Mouse (Mus musculus) adrenal gland, postnatal 36 days (tissue): Measurements from ENCODE around the gene Hebp2. TPM values are rescaled to one million over a fixed set of nuclear protein-coding genes. Genes with fewer than 3 reads are reported as not detected.
A peak's percentile ranks its signal among the peaks of the same experiment; 100 is the strongest.

Experiments
- DNase-seq, 2 experiments: peaks; one replicate each; pipeline ENCODE4 v3.0.0; 2021; ENCODE audit warnings: mixed read lengths in 1 of 2
- total RNA-seq, 2 experiments: library from RNA; stranded (reverse); gene quantifications; 2 replicates each; pipeline ENCODE4 v1.2.3; 2021

The Hebp2 gene
- total RNA-seq, 2 experiments from 2014 or later = 3.6 to 4.5 TPM

DNA sequence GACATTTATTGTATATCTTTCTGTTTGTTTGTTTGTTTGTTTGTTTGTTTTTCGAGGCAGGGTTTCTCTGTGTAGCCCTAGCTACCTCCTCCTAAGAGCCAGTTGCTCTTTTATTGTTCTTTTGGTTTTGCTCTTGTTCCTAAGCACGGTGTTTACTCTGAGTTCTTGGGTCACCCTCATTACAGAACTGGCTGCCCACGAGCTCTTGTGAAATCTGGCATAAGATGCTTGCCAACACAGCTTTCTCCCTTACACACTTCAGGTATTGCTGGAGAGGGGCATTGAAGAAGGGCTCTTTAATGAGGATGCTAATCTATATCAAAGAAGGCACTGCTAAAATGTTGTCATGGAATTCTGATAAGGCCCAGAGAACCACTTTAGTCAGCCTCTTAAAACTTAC, 35.2 kb downstream of the Hebp2 start:
- no peak for DNase-seq

DNA sequence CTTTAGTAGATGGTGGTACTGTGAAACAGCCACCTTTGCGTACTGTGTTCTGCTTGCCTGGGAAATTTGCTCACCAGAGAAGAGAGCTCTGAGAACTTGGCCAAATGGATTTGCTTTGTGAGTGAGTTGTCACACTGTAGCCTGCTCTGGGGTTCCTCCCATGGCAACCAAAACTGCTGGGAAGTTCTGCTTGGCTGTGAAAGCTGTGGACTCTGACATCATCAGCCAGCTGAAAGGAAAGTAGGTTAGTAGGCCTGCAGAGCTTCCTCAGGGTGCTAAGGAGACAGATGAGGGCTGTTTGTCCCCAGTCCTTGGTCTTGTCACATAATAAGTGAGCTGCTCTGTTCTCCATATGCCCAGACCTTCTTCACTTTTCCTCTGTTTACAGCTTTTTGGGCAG, 37.3 kb downstream of the Hebp2 start:
- DNase-seq = peak; percentile 53 to 54

DNA sequence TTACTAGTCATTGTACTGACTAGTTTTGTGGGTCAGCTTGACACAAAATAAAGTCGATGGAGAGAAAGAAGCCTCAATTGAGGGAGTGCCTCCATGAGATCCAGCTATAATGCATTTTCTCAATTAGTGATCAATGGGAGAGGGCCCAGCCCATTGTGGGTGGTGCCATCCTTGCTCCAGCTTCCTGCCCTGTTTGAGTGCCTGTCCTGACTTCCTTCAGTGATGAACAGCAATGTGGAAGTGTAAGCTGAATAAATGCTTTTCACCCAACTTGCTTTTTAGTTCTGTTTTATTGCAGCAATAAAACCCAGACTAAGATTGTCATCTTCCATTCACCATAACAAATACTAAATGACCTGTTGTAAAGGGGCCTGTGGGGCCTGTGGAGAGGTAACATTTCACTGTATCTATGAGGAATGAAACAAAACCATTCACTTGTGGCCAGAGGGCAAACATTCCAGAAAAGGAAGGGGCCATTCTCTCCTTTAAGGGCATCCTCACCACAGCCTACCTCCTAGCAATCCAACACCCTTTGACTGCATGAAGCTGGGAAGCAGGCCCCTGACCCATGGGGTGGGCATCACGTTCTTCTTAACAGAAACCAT, 37.9 kb downstream of the Hebp2 start:
- no peak for DNase-seq

DNA sequence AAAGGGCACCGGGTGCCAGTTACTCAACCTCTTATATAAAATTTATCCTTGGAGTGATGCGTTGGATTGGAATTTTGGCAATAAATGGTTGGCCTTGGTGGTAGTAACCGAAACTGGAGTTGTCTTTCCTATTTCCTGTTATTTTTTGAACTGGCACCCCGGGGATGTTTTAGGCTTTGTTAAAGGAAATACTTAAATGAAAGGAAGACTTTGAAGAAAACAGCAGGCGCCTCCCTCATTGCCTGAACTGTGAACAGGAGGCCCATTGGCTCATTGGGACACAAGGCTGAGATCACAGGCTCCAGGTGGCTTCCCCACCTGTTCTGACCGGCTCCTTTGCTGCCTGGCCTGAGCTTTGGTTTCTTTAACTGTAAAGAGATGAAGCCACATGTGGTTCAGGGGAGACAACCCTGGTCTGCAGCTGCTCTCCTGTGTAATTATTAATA, 39.4 kb downstream of the Hebp2 start:
- peak in 1 of 2 experiments; percentile 30 for DNase-seq

DNA sequence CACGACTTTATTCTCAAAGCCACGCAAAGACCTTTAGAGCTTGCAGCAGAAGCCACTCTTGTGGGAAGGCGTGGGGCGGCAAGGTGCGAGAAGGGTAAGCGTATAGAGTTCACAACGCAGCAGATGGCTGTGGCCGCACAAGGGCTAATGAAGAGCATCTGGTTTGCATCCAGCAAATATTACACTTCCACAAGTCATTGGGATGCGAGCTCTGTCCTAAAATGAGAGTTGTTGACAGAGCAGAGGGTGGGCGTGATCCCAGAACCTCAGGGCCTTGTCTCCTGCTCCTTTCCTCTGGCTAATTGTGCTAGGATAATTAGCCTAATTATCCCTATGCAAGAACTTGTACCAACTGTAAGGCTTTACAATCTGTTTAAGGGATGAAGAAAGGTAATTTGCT, 40.2 kb downstream of the Hebp2 start:
- no peak for DNase-seq

DNA sequence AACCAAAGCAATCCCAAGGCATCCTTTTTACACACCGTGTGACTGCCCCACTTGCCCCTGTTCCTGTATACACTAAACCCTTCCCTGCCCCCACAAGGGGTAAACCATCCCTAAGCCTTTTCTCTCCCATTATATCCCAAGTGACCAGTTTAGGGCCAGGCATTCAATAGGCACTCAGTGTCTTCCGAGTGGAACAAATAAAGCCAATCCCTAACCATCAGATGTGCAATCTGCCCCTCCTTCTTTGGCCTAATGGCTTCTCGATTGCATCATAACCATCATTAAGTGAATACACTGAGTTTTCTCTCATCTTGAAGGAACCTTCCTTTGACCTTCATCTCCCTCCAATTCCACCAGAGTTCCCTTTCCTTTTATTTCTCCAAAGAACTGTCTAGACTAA, 43.9 kb downstream of the Hebp2 start:
- DNase-seq = no peak

DNA sequence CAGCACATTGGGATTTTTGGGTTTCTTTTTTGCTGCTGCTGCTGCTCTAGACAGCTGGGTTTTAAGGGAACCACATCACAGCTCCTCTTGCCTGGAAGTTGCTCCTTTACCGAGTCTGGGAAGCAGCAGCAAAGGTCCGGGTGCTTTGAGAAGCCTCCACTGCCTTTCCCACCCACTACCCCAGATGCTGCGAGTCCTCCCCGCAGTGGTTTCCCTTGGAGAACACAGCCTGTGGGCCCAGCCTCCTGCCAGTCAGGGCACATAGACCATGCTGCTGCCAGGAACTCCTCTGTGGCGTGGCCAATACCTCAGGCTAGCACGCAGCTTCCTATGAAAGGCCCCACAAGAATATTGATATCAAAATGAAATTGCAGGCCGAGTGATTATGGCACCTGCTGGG, 48.8 kb downstream of the Hebp2 start:
- DNase-seq = no peak

DNA sequence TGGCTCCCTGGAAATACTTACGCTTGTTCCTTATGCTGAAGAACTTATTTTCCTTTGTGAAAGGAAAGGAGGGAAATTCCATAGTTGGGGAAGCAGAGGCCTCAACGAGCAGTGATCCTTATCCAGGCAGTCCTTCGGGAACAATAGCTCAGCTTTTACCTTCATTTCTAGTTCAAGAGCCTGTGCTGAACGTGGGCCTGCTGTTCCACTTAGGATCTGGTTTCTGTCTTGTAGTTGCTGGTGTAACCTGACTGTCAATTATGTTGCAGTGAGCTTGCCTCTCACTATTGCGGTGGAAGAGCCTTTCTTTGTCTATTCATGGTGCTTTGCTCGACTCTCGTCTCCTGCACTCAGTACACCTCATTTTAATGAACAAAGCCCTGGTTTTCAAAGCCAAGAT, 51.6 kb downstream of the Hebp2 start:
- no peak for DNase-seq

DNA sequence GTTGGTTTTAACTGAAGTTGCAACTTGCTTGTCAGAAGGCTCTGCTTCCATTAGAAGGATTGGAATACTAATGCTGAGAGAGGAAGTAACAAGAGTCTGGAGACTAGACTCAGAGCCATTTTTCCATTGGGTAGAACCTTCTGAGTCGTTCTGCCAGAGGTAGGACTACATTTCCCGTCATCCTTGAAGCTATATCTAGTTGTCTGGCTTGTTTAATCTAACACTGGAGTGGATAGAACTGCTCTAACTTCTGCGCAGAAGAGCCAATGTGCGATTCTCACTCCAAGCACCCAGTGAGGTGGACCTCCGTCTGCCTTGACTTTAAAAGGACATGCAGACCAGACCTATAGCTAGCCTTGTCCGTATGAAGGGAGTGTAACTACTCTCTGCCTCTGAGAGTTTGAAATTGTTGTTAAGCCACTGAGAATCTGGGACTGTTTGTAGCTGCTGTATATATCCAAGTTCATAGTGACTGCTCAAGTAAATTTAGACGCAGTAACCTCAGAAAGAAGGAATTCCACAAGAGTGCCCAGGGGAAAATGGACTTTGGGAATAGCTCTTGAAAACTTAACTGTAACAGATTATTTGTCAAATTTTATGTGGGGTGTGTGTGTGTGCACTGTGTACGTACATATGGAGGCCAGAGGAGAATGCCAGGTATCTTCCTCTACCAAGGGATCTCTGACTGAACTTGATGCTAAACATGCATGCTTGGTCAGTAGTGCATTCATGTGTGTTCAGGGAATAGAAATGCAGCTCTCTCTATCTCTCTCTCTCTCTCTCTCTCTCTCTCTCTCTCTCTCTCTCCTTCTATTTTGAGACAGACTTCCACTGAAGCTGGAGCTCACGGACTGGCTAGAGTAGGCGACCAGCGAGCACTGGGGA, 52.6 kb downstream of the Hebp2 start:
- no peak for DNase-seq

DNA sequence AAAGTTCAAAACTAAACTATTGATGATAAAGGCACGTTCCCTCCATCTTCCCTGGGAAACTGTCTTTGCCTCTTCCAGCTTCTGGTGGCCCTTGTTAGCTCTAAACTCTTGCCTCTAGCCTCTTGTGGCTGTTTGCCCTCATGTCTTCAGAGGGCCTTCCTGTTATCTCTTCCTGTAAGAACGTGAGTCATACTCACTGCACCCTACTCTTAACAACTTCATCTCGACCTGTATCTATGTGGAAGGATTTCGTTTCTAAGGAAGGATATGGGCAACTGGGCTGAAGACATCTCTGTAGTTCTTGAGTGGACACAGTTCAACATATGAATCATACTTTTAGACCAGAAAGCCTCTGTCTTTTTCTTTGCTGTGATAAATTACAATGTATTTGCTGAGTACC, 53.9 kb downstream of the Hebp2 start:
- no peak for DNase-seq

DNA sequence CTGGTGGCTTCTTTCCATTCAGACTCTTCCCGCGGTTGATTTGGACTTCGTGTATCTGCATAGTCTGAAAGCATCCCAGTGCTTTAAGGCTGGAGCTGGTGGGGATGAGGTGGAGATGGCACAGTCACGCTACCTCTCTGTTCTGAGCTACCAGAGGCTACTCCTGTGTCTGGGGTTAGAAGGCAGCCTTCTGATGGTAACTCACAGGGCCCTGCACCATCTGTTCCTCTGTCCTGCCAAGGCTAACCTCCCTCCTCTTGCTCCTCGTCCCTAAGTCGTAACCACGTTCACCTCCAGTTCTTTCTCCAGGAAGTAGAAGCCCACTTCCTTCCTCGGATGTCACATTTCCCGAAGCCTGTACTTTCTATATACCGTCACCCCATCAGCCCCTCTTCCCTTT, 55.9 kb downstream of the Hebp2 start:
- no peak for DNase-seq

Other genes with a start within 250 kb of the Hebp2 start
- gene Nhsl1, start 227.1 kb downstream of the Hebp2 start, total RNA-seq = 1 to 10 TPM; 4.0 to 4.3 TPM
- 1 to 10 TPM; 3.8 to 5.8 TPM for gene Arfgef3, start 197.9 kb upstream of the Hebp2 start, total RNA-seq
- not detected for gene Gm4922, start 240.7 kb upstream of the Hebp2 start, total RNA-seq